Comparison of ENCODE assay signal across 9 mouse cellular contexts in genomic region chr6:99026040-99026439, GRCm38 (mm10).
DNase-seq lines count a peak whose midpoint lies in the region; ATAC-seq and TF ChIP-seq lines count a peak whose summit lies in the region.
"Had no signal": no experiment of that assay in that cellular context is flagged by ENCODE, and none has a peak within 500 bp of the region (broad histone marks: within the 10 kb centered on the region; RNA-seq: fewer than 3 reads in every experiment).

No protein-coding gene starts in this region.

- no peaks in the 10 kb centered on the region for H3K36me3 ChIP-seq in embryonic facial prominence, embryonic 10.5 days (replicated peaks)
- no peaks in the 10 kb centered on the region for H3K36me3 ChIP-seq in intestine, embryonic 16.5 days (ENCODE audit: control insufficient read depth, insufficient read depth, low read length)
- H3K36me3 ChIP-seq in small intestine, adult 2 months (ENCODE audit: control insufficient read depth, insufficient read depth, low read length): no peaks in the 10 kb centered on the region

- H3K4me2 ChIP-seq in intestine, embryonic 16.5 days (ENCODE audit: low read depth, low read length): peak overlapping the region; percentile 62

- H3K4me1 ChIP-seq in embryonic facial prominence, embryonic 10.5 days: peaks cover 82% of the 10 kb centered on the region
- peaks cover 33% of the 10 kb centered on the region for H3K4me1 ChIP-seq in intestine, embryonic 16.5 days (ENCODE audit: control insufficient read depth, insufficient read depth, low read length)
- H3K4me1 ChIP-seq in small intestine, adult 2 months (ENCODE audit: control insufficient read depth, insufficient read depth, insufficient read length, low read length): peaks cover 9% of the 10 kb centered on the region

- TF ChIP-seq POLR2A in small intestine, adult 2 months (IDR thresholded peaks at IDR 0.05; ENCODE audit: low read depth, low read length): no peak

- no peaks in the 10 kb centered on the region for H3K27me3 ChIP-seq in embryonic facial prominence, embryonic 10.5 days (replicated peaks; ENCODE audit: low read depth, poor library complexity, severe bottlenecking)
- no peaks in the 10 kb centered on the region for H3K27me3 ChIP-seq in intestine, embryonic 16.5 days (replicated peaks; ENCODE audit: control insufficient read depth, insufficient read depth, low read length)
- no peaks in the 10 kb centered on the region for H3K27me3 ChIP-seq in small intestine, adult 2 months (ENCODE audit: control insufficient read depth, insufficient read depth, low read length)

- peak overlapping the region; percentile 50; the same call in 1 of the 2 replicates for H3K9ac ChIP-seq in intestine, embryonic 16.5 days (ENCODE audit: low read depth, low read length)

- H3K4me3 ChIP-seq in left cerebral cortex, adult 2 months: peak overlapping the region; percentile 50
- peak overlapping the region; percentile 37; the same call in 1 of the 2 replicates for H3K4me3 ChIP-seq in embryonic facial prominence, embryonic 10.5 days
- peak overlapping the region; percentile 41 for H3K4me3 ChIP-seq in intestine, embryonic 16.5 days (ENCODE audit: low read length)
- H3K4me3 ChIP-seq in small intestine, adult 2 months (ENCODE audit: low read depth, low read length): no peak overlapping the region

- WGBS in embryonic facial prominence, embryonic 10.5 days: 61% methylated on average over 3 of the region's 3 CpGs
- WGBS in intestine, embryonic 16.5 days: 16% methylated on average over 3 of the region's 3 CpGs
- 16% methylated on average over 3 of the region's 3 CpGs for WGBS in small intestine, adult 2 months

- ATAC-seq in intestine, embryonic 16.5 days: no peak
- ATAC-seq in monocyte, adult 5-6 weeks (replicated peaks; ENCODE audit: insufficient number of reproducible peaks, low FRiP score, low TSS enrichment, poor library complexity, severe bottlenecking): no peak
- no peak for ATAC-seq in megakaryocyte-erythroid progenitor cell, adult 5-6 weeks (replicated peaks; ENCODE audit: low FRiP score, low TSS enrichment, poor library complexity, severe bottlenecking)

- peak overlapping the region; percentile 76 for H3K27ac ChIP-seq in left cerebral cortex, adult 2 months
- no peak overlapping the region for H3K27ac ChIP-seq in embryonic facial prominence, embryonic 10.5 days (replicated peaks)
- peak overlapping the region; percentile 5; the same call in 1 of the 2 replicates for H3K27ac ChIP-seq in intestine, embryonic 16.5 days (ENCODE audit: low read length)
- H3K27ac ChIP-seq in small intestine, adult 2 months (ENCODE audit: insufficient read depth, low read depth, low read length): peak overlapping the region; percentile 35; the same call in 1 of the 2 replicates

- no peak for TF ChIP-seq CTCF in left cerebral cortex, adult 2 months (IDR thresholded peaks at IDR 0.05)
- TF ChIP-seq CTCF in small intestine, adult 2 months (IDR thresholded peaks at IDR 0.05; ENCODE audit: extremely low read depth, insufficient read length, insufficient replicate concordance, low read depth, low read length): no peak

- intact Hi-C loops in left cerebral cortex, adult 2 months (cut with DNase I): loop anchor here (5.0 to 10.0 kb wide), 4 partner anchors 241 to 921 kb away; partner anchors contain the start of gene Foxp1

- H3K9me3 ChIP-seq in embryonic facial prominence, embryonic 10.5 days: no peaks in the 10 kb centered on the region
- H3K9me3 ChIP-seq in intestine, embryonic 16.5 days (ENCODE audit: control insufficient read depth, low read length): no peaks in the 10 kb centered on the region

- DNase-seq in left cerebral cortex, adult 2 months (ENCODE audit: extremely low spot score in 1 of 2, low spot score in 2 of 2): no peak
- DNase-seq in left cerebral cortex, adult 11 months (ENCODE audit: low spot score): no peak
- no peak for DNase-seq in embryonic facial prominence, embryonic 10.5 days (ENCODE audit: low spot score)
- DNase-seq in adrenal gland, adult 8-10 months: no peak
- DNase-seq: spleen, adult 18-20 months had no signal
